Mouse (Mus musculus): Measurements from ENCODE around the gene Nav2.
A peak's percentile ranks its signal among the peaks of the same experiment; 100 is the strongest.

The Nav2 gene

GRCm38 (mm10) chr7:49105501-49105900 is 197.0 kb downstream of the Nav2 start:
- no peak for DNase-seq

DNA sequence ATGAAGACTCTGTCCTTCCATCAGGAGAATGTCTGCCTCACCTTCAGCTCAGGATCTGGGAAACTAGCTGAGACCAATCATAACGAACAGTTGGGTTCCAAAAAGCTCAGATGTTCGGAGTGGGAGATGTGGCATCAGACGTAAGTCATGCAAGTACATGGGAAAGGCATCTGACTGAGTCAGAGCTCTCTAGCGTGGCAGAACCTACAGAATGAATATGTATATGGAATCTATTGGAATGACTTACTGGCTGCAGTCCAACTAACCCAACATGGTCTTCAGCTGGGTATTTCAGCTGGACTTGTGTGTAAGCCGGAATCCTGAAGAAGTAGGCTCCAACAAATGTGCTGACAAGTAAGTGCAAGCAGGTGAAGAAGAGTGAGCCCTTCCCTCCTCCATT is 199.6 kb downstream of the Nav2 start:
- no peak for DNase-seq

- no peak for DNase-seq
Observed at GRCm38 (mm10) chr7:49119016-49119415, 210.5 kb downstream of the Nav2 start.

DNA sequence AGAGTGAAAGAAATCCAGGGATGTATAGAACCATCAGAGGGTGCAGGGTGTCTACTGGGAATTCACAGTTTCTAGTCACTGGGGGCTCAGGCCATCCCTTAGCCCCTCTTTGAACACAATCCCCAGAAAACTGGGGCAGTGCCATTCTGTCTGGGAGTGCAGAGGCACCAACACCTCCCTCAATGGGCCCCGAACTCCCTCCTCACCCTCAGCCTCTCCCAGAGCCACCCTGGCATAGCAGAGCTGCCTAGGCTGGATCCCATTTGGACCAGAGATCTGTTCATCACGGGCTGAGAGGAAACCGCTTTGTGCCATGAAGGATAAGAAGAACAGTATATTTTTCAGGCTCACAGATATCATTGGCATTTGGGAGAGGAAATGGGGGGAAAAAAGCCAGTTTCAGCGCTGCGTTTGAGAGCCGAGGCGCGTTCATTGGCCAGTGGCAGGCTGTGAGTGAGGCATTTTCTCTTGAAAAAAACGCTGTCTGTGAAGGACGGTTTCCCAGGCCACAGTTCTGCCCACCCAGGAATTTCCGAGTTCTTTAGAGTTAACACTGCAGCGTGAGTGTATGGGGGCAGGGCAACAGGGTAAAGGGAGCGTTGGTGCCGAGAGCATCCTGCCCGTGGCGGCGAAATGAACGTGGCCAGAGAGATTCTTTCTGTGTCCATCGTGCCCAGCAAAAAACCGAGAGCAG is 211.4 kb downstream of the Nav2 start:
- no peak for DNase-seq

GRCm38 (mm10) chr7:49120488-49120864 is 212.0 kb downstream of the Nav2 start:
- DNase-seq: no peak

GRCm38 (mm10) chr7:49120935-49121691 is 212.6 kb downstream of the Nav2 start:
- DNase-seq: peak; percentile 87

DNA sequence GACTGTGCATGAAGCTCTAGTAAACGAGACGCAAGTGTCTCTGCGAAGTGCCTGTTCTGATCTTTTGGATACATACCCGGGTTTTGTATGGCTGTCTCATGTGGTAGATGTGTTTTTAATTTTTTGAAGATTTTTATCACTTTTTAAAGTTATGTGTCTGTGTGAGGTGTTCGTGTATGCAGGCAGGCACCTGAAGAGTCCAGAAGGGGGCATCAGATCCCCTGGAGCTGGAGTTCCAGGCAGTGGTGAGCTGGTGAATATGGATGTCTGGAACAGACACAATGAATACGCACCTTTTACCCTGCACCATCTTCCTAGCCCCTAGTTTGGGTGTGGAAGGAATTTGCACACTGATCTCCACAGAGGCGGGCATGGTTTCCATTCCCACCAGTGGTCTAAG is 214.0 kb downstream of the Nav2 start:
- DNase-seq: no peak

GRCm38 (mm10) chr7:49125545-49125944 is 217.0 kb downstream of the Nav2 start:
- peak; percentile 42 for DNase-seq

DNA sequence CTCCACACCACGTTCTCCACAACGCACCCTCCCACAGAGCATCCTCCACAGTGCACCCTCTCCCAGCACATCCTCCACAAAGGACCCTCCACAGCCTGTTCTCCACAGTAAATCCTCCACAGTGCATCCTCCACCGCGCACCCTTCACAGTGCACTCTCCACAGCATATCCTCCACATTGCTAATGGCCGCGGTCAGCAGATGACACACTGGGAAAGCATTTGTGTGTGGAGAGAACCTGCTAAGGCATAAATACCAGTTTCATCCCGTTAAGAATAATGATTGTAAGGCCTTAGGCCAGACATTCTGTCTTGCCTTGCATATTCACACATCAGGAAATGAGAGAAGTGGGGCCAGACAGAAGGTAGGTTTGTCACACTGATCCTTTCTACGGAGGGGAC is 219.7 kb downstream of the Nav2 start:
- DNase-seq: no peak

- DNase-seq: peak; percentile 79
Observed at GRCm38 (mm10) chr7:49132851-49133351, 224.4 kb downstream of the Nav2 start.

DNA sequence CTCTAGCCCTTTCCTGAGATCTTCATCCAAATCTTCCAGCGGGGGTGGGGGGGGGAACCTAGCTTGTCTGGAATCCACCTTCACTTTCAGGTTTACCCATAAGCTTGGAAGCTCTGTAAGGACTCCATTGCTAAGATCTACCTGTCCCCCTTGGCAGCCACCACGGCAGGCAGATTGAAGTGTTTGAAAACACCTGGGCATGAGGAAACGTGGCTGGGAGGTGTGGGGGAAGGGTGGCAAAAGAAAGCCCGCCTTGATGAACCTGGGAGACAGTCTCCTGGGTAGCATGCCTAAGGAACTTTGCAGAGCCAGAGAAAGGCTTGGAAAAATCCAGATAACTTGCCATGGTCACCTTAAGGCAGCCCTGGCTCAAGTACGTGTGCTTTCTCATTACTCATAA is 225.9 kb downstream of the Nav2 start:
- DNase-seq: no peak

DNA sequence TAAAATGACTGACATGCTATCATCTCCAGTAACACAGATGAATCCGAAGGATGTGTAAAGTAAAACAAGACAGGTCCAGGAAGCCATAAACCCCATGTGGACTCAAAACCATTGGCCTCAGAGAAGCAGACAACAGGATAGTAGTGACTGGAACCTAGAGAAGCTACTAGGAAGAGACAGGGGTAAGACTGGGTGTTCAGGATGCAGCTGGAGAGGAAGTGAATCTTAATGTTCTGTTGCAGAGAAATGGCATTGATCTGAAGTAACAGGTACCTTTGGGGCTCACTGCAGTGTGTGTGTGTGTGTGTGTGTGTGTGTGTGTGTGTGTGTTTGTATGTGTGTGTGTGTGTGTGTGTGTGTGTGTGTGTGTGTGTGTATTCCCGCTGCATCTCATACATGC is 231.2 kb downstream of the Nav2 start:
- no peak for DNase-seq

DNA sequence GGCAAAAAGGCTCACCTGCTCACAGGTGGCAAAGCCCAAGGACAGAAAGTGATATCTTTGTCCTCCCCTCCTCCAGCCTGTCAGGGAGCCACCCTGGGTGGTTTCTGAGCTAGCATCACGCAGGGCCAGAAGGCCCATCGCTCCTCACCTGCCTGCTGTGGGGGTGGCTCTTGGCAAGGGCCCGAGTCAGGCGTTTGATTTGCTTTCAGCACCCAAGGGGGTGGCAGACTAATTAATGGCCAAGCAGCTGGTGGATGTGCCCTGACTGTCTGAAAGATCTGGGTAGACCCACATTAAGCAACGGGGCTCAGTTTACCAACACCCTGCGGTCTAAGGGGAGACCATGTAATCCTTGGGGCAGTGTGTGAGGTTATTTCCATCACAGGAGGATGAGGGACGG is 235.4 kb downstream of the Nav2 start:
- no peak for DNase-seq

GRCm38 (mm10) chr7:49145749-49146670 is 237.5 kb downstream of the Nav2 start:
- DNase-seq: peak; percentile 34

DNA sequence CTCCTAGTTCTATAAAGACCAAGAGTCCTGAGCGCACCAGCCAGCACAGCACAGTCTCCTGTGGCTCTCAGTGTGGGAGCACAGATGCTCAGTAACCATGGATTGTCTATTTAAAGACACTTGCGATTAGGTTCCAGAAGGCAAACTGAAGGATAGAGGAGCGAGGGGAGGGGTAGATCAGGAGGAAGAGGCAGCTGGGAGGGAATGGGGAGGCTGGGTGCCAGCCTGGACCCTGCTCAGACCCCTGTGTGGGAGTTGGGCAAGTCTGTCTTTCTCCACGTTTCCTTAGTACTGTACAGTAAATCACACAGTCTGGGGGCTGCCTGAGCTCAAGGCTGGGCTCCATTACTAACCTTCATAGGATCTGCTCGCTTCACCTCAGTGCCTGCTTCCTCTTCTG is 243.8 kb downstream of the Nav2 start:
- DNase-seq: no peak

DNA sequence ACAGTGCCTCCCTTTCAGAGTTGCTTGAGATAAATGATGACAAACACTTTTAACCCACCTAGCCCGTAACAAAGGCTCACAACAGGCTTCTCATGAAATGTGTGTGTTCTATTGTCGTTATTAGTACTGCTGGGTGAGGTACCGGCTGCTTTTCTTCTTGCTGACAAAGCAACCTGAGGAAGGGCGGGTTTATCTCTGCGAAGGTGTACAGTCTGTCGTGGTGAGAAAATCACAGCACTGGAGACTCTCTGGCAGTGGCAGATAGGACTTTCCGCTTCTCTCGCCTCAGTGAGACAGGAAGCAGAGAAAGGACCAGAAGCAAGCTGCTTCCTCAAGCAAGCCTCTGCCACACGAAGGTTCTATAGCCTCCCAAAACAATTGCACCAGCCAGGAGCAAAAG is 244.2 kb downstream of the Nav2 start:
- DNase-seq: no peak

GRCm38 (mm10) chr7:49158641-49159381 is 250.3 kb downstream of the Nav2 start:
- DNase-seq: no peak

DNA sequence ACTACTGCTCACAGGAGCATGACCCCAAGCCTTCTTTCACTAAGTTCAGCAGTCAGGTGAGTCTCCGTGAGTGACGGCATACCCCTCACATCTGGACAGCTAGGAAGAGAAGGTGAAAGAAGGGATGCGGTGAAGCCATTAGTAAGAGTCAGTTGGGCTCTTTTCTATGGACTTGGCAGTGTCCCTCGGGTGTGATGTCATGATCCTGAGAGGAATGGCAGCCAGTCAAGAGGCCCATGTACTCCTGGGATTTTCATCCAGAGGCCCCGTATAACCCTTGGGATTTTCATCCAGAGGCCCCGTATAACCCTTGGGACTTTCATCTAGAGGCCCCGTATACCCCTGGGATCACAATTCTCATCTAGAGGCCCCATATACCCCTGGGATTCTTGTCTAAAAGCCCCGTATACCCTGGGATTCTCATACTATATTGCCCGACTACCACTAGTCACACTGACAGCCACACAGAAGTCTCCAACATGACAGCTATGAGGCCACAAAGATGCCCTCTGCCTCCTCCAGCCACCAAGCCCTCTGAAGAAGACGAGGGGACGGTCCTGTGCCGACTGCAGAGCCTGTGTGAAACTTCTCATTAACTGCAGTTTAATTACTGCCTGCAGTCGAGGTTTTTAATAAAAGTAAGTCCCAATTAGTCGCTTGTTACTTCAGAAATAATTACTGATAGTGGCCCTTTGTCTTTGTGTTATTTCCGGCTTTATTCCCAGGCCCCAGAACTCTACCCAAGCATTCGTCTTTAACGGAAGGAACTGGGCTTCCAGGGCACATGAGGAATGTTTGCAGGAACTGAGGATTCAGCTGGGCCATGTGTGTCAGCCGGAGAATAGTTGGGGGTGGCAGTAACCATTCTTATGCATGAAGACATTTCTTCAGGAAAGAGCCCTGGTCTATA is 251.4 kb downstream of the Nav2 start:
- no peak for DNase-seq

DNA sequence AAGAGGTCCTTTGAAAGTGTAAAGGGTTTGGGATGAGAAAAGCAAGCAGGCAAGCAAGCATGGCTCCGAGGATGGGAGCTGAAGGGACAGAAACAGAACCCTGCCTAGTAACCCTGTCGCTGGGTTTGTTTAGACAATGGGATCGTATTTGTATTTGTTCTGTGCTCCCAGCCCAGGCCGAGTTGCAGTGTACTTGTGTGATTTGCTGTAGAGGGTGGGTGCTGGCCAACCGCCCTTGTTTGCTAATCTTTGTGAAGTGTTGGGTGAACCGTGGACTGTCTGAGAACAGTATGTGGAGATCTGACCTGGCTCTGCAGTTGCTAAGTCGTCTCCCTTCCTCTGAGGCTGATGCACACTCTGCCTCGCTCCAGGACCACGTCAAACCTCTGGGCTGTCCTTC is 253.6 kb downstream of the Nav2 start:
- DNase-seq: no peak

DNA sequence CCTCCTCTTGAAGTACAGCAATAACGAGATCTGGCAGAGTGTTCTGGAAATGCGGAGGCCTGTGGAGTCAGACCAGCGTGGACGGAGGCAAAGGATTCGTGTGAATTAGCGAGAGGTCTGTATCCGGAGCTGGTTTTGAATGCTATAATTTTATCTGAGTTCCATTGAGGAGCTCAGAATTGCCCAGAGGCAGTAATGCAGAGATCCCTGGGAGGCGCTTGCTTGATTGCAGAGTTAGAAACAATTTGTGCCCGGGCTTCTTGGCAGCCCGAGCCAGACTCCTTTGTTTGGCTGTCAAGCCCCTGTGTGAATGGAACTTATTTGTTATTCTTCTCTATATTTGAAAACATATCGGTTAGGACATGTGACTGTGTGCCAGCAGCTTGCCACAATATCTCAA is 255.3 kb downstream of the Nav2 start:
- DNase-seq: peak; percentile 16

GRCm38 (mm10) chr7:49164868-49165267 is 256.4 kb downstream of the Nav2 start:
- DNase-seq: no peak

DNA sequence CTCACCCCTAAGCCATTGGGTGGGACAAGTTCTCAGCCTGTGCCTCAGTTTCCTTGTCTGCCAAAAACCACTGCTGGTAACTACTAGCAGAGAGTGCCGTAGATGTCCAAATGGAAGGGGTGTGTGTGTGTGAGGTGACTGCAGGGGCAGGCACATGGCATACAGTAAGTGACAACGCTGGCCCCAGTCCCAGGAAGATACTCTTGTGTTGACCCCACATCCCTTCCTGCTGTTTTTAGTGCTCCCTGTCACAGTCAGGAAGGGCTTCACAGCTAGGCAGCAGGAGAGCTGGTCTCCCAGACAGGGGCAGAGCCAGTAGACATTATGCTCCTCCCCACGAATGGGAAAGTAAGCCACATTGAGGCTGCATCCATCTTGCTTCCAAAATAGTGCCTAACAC is 264.4 kb downstream of the Nav2 start:
- peak; percentile 36 for DNase-seq

Measured in kidney, adult 9 months (tissue).